Mouse (Mus musculus): ENCODE results near the gene Cx3cr1. TPM values are rescaled to one million over a fixed set of nuclear protein-coding genes. Genes with fewer than 3 reads are reported as not detected.
A peak's percentile ranks its signal among the peaks of the same experiment; 100 is the strongest.

Cx3cr1 gene
- polyA plus RNA-seq, 1 experiment from 2014 or later = 8.9 TPM

DNA sequence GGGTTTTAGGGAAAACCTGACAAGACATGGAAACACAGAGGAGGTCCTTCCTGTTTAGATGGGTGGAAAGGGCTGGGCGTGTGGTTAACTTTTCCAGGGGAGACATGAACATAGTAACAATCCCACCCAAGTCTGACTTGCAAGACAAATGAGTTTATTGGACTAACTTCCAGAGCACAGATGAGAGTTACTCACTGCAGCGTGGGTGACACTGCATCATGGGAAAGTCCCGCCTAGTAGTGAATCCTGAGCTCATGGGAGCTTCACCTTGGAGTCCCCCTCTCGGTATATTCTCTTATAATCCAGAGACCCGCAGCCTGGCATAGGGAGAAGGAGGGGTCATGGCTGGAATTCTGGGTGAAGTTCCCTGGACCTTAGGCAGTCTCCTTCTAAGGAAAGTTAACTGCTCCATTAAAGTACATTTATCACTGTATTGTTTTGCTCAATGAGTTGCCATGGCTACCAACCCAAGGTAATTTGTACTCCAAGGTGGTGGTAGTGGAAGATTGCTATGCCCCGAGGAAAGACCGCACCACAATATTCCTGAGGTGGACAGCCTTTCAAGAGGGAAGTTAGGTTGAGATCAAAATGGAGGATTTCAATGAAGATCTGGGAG is 60.3 kb downstream of the Cx3cr1 start:
- WGBS = 74% methylated on average over 7 of the region's 7 CpGs

GRCm38 (mm10) chr9:120007833-120008232 is 61.8 kb downstream of the Cx3cr1 start:
- H3K4me3 ChIP-seq = no peak overlapping the region
- H3K4me2 ChIP-seq = no peak overlapping the region
- 95% methylated on average over 1 of the region's 1 CpGs for WGBS
- H3K27me3 ChIP-seq = no peaks in the 10 kb centered on the region
- no peaks in the 10 kb centered on the region for H3K9me3 ChIP-seq
- H3K4me1 ChIP-seq = peaks cover 15% of the 10 kb centered on the region
- ATAC-seq (ENCODE audit: insufficient number of reproducible peaks, insufficient read depth, low FRiP score, low TSS enrichment, low read depth) = no peak
- no peak overlapping the region for H3K27ac ChIP-seq
- H3K9ac ChIP-seq = no peak overlapping the region
- no peaks in the 10 kb centered on the region for H3K36me3 ChIP-seq

More for the DNA sequence above, 60.3 kb downstream of the Cx3cr1 start:
- no peak overlapping the region for H3K4me3 ChIP-seq
- no peak for ATAC-seq (ENCODE audit: insufficient number of reproducible peaks, insufficient read depth, low FRiP score, low TSS enrichment, low read depth)
- H3K27me3 ChIP-seq = no peaks in the 10 kb centered on the region
- H3K9ac ChIP-seq = no peak overlapping the region
- no peak overlapping the region for H3K4me2 ChIP-seq
- no peaks in the 10 kb centered on the region for H3K9me3 ChIP-seq
- H3K4me1 ChIP-seq = peaks cover 15% of the 10 kb centered on the region
- no peaks in the 10 kb centered on the region for H3K36me3 ChIP-seq
- H3K27ac ChIP-seq = no peak overlapping the region

GRCm38 (mm10) chr9:120005936-120006335 is 63.7 kb downstream of the Cx3cr1 start:
- WGBS = 49% methylated on average over 3 of the region's 3 CpGs

GRCm38 (mm10) chr9:120002893-120003292 is 66.8 kb downstream of the Cx3cr1 start:
- H3K27ac ChIP-seq = no peak overlapping the region
- H3K27me3 ChIP-seq = no peaks in the 10 kb centered on the region
- 80% methylated on average over 5 of the region's 5 CpGs for WGBS
- no peak for ATAC-seq (ENCODE audit: insufficient number of reproducible peaks, insufficient read depth, low FRiP score, low TSS enrichment, low read depth)
- H3K4me2 ChIP-seq = no peak overlapping the region
- H3K36me3 ChIP-seq = no peaks in the 10 kb centered on the region
- H3K4me1 ChIP-seq = peaks cover 5% of the 10 kb centered on the region
- H3K4me3 ChIP-seq = no peak overlapping the region
- H3K9me3 ChIP-seq = no peaks in the 10 kb centered on the region
- H3K9ac ChIP-seq = no peak overlapping the region

More at GRCm38 (mm10) chr9:120005936-120006335, 63.7 kb downstream of the Cx3cr1 start:
- Histone ChIP-seq H3K27me3 (no peaks in the 10 kb centered on the region), H3K4me2 (no peak overlapping the region), H3K4me3 (no peak overlapping the region), H3K27ac (no peak overlapping the region), H3K9me3 (no peaks in the 10 kb centered on the region), H3K36me3 (no peaks in the 10 kb centered on the region), H3K9ac (0 out of 2 replicates have a peak overlapping the region, but pooled peaks have one; percentile 33), H3K4me1 (peaks cover 9% of the 10 kb centered on the region)
- ATAC-seq (ENCODE audit: insufficient number of reproducible peaks, insufficient read depth, low FRiP score, low TSS enrichment, low read depth) = no peak

DNA sequence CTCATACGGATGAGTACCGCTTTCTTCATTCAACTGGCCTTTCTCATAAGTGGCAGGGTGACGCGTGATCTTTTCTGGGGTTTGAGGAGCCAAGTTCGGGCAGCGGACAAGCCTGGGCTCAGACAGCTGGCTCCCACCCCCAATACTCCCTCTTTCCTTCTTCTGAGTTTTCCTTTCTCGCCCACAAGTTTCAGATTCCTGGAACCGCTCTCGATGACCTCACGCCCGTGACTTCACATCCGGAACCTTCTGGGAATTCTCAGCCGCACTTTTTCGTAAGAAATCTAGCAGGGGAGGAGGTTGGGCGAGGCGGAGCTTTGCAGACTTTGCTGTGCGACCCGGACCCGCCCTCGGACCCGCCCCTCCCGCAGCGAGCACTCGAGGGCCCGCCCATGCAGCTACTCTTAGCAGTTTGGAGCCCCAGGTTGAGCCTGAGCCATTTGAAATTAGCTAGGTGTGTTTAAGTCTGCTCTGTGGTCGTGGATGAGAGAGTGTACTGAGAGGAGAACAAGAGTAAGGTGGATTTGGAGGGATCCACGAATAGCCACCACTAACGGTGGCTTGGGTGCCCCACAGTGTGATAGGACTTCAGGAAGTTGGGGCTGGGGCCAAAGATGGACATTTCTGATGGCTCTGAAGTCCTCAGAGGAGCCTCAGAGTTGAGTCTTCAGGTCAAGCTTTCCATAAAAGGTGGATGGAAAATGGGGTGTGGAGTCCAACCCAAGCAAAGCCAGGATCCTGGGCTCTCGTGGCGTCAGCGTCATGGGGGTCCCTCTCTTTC is 67.5 kb downstream of the Cx3cr1 start:
- peak; percentile 89 for ATAC-seq (ENCODE audit: insufficient number of reproducible peaks, insufficient read depth, low FRiP score, low TSS enrichment, low read depth)
- peak overlapping the region; percentile 70 for H3K9ac ChIP-seq
- peak overlapping the region; percentile 67 for H3K4me2 ChIP-seq
- H3K4me3 ChIP-seq = peak overlapping the region; percentile 43
- 11% methylated on average over 31 of the region's 31 CpGs for WGBS
- H3K27ac ChIP-seq = peak overlapping the region; percentile 75
- no peaks in the 10 kb centered on the region for H3K27me3 ChIP-seq
- no peaks in the 10 kb centered on the region for H3K9me3 ChIP-seq
- no peaks in the 10 kb centered on the region for H3K36me3 ChIP-seq
- peaks cover 5% of the 10 kb centered on the region for H3K4me1 ChIP-seq

DNA sequence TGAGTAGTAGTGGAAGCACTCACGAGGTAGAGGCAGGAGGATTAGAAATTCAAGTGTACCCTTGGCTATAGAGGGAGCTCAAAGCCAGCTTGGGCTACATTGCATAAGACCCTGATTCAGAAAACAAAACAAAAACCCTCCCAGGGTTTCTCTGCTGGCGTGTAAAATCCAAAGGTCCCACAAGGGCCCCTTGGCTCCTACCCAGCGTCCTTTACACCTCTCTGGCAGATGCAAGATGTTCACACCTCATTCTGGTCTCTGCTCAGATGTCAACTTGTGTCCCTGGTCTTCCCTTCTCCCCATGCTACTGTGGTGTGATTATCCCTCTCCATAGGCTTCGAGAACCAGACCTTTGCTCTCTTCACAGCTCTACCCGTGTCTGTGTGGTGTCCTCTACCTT is 68.9 kb downstream of the Cx3cr1 start:
- Histone ChIP-seq H3K27me3 (no peaks in the 10 kb centered on the region), H3K9ac (no peak overlapping the region), H3K27ac (no peak overlapping the region), H3K9me3 (no peaks in the 10 kb centered on the region), H3K4me1 (peaks cover 1% of the 10 kb centered on the region), H3K36me3 (no peaks in the 10 kb centered on the region), H3K4me2 (no peak overlapping the region), H3K4me3 (no peak overlapping the region)
- 80% methylated on average over 5 of the region's 5 CpGs for WGBS
- no peak for ATAC-seq (ENCODE audit: insufficient number of reproducible peaks, insufficient read depth, low FRiP score, low TSS enrichment, low read depth)

- no peak for ATAC-seq (ENCODE audit: insufficient number of reproducible peaks, insufficient read depth, low FRiP score, low TSS enrichment, low read depth)
- no peaks in the 10 kb centered on the region for H3K9me3 ChIP-seq
- no peak overlapping the region for H3K4me2 ChIP-seq
Observed at GRCm38 (mm10) chr9:119999636-120000035, 70.0 kb downstream of the Cx3cr1 start.

GRCm38 (mm10) chr9:119998776-119999175 is 70.9 kb downstream of the Cx3cr1 start:
- H3K4me3 ChIP-seq = no peak overlapping the region
- ATAC-seq (ENCODE audit: insufficient number of reproducible peaks, insufficient read depth, low FRiP score, low TSS enrichment, low read depth) = no peak
- no peaks in the 10 kb centered on the region for H3K36me3 ChIP-seq
- H3K4me2 ChIP-seq = no peak overlapping the region
- WGBS = 72% methylated on average over 1 of the region's 1 CpGs
- no peaks in the 10 kb centered on the region for H3K9me3 ChIP-seq
- H3K9ac ChIP-seq = no peak overlapping the region
- H3K27me3 ChIP-seq = no peaks in the 10 kb centered on the region
- H3K4me1 ChIP-seq = no peaks in the 10 kb centered on the region; the same call in 1 of the 2 replicates
- no peak overlapping the region for H3K27ac ChIP-seq

More at GRCm38 (mm10) chr9:119999636-120000035, 70.0 kb downstream of the Cx3cr1 start:
- Histone ChIP-seq H3K4me3 (no peak overlapping the region), H3K27me3 (no peaks in the 10 kb centered on the region), H3K4me1 (no peaks in the 10 kb centered on the region; the same call in 1 of the 2 replicates), H3K27ac (no peak overlapping the region), H3K36me3 (no peaks in the 10 kb centered on the region), H3K9ac (no peak overlapping the region)
- WGBS = 74% methylated on average over 6 of the region's 6 CpGs

- 76% methylated on average over 4 of the region's 4 CpGs for WGBS
- Histone ChIP-seq H3K36me3 (no peaks in the 10 kb centered on the region), H3K4me2 (no peak overlapping the region), H3K9me3 (no peaks in the 10 kb centered on the region), H3K9ac (no peak overlapping the region), H3K27me3 (no peaks in the 10 kb centered on the region; the same call in 1 of the 2 replicates), H3K27ac (no peak overlapping the region), H3K4me1 (no peaks in the 10 kb centered on the region), H3K4me3 (no peak overlapping the region)
- ATAC-seq (ENCODE audit: insufficient number of reproducible peaks, insufficient read depth, low FRiP score, low TSS enrichment, low read depth) = no peak
Observed at GRCm38 (mm10) chr9:119996080-119996479, 73.6 kb downstream of the Cx3cr1 start.

GRCm38 (mm10) chr9:119994207-119994606 is 75.5 kb downstream of the Cx3cr1 start:
- Histone ChIP-seq H3K36me3 (no peaks in the 10 kb centered on the region), H3K27ac (no peak overlapping the region), H3K9me3 (no peaks in the 10 kb centered on the region), H3K4me2 (no peak overlapping the region), H3K9ac (no peak overlapping the region), H3K4me3 (no peak overlapping the region), H3K27me3 (no peaks in the 10 kb centered on the region; the same call in 1 of the 2 replicates), H3K4me1 (no peaks in the 10 kb centered on the region)
- WGBS = 62% methylated on average over 7 of the region's 7 CpGs
- ATAC-seq (ENCODE audit: insufficient number of reproducible peaks, insufficient read depth, low FRiP score, low TSS enrichment, low read depth) = no peak

DNA sequence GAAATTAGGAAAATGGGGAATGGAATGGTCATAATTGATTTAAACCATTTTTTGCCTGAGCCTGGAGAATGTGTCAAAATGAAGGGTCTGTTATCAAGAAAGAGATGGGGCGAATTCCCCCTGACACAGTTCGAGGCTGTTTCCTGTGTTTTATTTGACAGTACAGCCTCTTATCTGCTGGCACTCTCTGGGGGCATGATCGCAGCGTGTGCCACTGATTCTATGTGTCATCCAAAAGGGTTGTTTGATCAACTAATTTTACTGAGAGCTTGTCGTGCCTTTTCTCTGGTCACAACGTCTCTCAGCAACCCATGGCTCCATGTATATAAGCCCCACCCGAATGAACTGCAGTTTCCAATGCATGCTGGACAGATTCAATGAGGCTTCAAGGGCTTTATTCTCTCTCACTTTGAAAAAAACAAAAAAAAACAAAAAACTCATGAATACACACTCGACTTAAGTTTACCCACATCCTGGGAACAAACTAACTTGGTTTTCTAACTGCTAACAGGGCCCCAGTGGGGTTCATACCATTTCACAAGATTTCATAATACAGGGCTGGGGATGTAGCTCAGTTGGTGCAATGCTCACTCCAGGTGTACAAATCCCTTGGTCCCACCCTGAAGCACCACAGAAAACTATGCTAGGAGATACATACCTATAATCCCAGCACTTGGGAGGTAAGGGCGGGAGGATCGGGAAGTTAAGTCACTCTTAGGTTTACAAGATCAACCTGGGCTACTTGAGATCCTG is 76.4 kb downstream of the Cx3cr1 start:
- no peaks in the 10 kb centered on the region for H3K4me1 ChIP-seq
- WGBS = 71% methylated on average over 10 of the region's 10 CpGs
- no peak overlapping the region for H3K4me3 ChIP-seq

More for the DNA sequence above, 76.4 kb downstream of the Cx3cr1 start:
- Histone ChIP-seq H3K36me3 (no peaks in the 10 kb centered on the region), H3K9me3 (no peaks in the 10 kb centered on the region), H3K27me3 (no peaks in the 10 kb centered on the region; the same call in 1 of the 2 replicates), H3K9ac (no peak overlapping the region), H3K27ac (no peak overlapping the region), H3K4me2 (no peak overlapping the region)
- no peak for ATAC-seq (ENCODE audit: insufficient number of reproducible peaks, insufficient read depth, low FRiP score, low TSS enrichment, low read depth)
